Mouse (Mus musculus): ENCODE data around the gene Fam120b. TPM values are rescaled to one million over a fixed set of nuclear protein-coding genes. Genes with fewer than 3 reads are reported as not detected.

The Fam120b gene
- polyA plus RNA-seq, 1 experiment = 13.0 TPM

DNA sequence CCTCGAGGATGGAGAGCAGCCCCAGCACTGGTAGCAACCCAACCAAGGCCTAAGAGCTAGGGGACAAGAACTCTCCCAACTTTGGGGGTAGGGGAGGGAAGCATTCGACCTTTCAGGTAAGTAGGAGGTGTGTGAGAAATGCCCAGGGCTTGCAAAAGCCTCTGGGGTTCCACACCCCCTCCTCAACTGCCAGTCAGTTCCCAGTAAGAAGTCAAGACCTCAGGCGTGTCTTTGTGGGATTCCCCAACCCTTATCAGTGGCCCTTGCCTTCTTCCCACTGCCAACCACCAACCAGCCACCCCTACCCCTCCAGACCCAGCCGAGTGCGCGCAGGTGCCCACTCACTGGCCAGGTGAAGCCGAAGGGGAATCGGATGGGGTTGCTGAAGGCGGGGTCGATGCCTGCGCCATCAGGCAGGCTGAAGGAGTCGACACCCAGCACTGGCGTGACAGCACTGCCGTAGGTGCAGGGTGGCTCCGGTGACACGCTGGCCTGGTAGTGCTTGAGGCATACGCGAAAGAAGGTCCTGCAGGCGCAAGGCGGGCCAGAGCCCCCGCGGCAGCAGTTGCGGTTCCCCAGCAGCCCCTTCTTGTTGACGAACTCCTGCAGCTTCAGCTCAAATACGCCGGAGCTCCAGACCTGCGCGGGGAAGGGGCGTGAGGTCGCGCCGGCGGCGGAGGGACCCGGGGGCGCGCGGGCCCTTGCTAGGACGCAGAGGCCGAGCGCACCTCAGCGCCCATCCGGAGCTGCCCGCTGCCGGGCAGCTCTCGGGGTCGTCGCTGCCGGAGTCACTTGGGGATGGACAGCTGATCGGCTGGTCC is 21.5 kb upstream of the Fam120b start:
- Histone ChIP-seq H3K27ac (ENCODE audit: control insufficient read depth, insufficient read depth, low read length) (no peak overlapping the region), H3K27me3 (ENCODE audit: control insufficient read depth, insufficient read depth, low read length) (peaks cover 12% of the 10 kb centered on the region), H3K36me3 (ENCODE audit: control insufficient read depth, insufficient read depth, low read length) (no peaks in the 10 kb centered on the region), H3K4me3 (ENCODE audit: control insufficient read depth, insufficient read depth, low read length) (peak overlapping the region; percentile 47), H3K4me1 (replicated peaks; ENCODE audit: control insufficient read depth, insufficient read depth, low read length) (peaks cover 13% of the 10 kb centered on the region)
- WGBS = 3% methylated on average over 45 of the region's 50 CpGs
- peak; percentile 2 for DNase-seq
- TF ChIP-seq CTCF (IDR thresholded peaks at IDR 0.05; ENCODE audit: borderline replicate concordance, control insufficient read depth, extremely low read depth, insufficient read depth, low read length, poor library complexity) = no peak
- no peak for TF ChIP-seq POLR2A (IDR thresholded peaks at IDR 0.05; ENCODE audit: control insufficient read depth, extremely low read depth, insufficient read depth, low read length, poor library complexity)

- Histone ChIP-seq H3K36me3 (ENCODE audit: control insufficient read depth, insufficient read depth, low read length) (no peaks in the 10 kb centered on the region), H3K4me1 (replicated peaks; ENCODE audit: control insufficient read depth, insufficient read depth, low read length) (peaks cover 13% of the 10 kb centered on the region), H3K27ac (ENCODE audit: control insufficient read depth, insufficient read depth, low read length) (no peak overlapping the region), H3K4me3 (ENCODE audit: control insufficient read depth, insufficient read depth, low read length) (peak overlapping the region; percentile 47), H3K27me3 (ENCODE audit: control insufficient read depth, insufficient read depth, low read length) (peaks cover 14% of the 10 kb centered on the region)
- 3% methylated on average over 18 of the region's 18 CpGs for WGBS
- TF ChIP-seq POLR2A (IDR thresholded peaks at IDR 0.05; ENCODE audit: control insufficient read depth, extremely low read depth, insufficient read depth, low read length, poor library complexity) = no peak
- no peak for TF ChIP-seq CTCF (IDR thresholded peaks at IDR 0.05; ENCODE audit: borderline replicate concordance, control insufficient read depth, extremely low read depth, insufficient read depth, low read length, poor library complexity)
- DNase-seq = no peak
Measured at GRCm38 (mm10) chr17:15375224-15375623, 20.8 kb upstream of the Fam120b start.

DNA sequence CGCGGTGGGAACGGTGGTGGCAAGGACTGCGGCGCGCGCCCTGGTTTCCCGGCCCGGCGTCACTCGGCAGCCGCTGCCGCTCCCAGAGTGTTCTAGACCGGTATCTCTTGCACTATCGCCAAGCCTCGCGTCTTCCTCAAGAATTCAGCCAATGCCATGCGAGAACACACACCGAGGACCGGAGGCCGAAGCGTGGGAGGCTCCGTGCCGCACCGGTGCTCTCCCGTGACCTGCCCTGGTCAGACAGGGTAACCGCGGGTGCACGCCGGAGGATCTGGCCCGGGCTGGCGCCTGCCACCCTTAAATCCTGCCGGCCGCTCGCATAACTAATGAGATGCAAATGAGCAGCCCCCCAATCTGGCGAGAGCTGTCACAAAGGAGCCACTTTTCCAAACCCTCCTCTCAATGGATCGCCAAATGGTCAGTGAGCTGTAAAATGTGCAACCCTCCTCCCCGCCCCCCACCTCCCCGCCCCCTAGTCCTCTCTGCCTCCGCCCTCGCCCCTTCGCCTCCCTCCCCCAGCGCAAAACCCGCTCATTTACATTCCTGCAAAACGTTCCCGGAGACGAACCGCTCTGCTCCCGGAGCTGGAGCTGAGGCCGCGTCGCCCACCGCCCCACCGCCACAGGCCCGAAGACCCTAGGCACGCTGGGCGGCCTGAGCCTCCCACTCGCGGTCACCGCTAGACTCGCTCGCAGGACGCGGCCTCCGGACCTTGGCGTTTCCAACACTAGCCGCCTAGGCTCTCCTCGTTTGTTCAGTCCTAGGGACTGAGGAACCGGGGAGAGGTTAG is 20.1 kb upstream of the Fam120b start:
- H3K27me3 ChIP-seq (ENCODE audit: control insufficient read depth, insufficient read depth, low read length) = peaks cover 19% of the 10 kb centered on the region
- TF ChIP-seq CTCF (IDR thresholded peaks at IDR 0.05; ENCODE audit: borderline replicate concordance, control insufficient read depth, extremely low read depth, insufficient read depth, low read length, poor library complexity) (no peak), POLR2A (IDR thresholded peaks at IDR 0.05; ENCODE audit: control insufficient read depth, extremely low read depth, insufficient read depth, low read length, poor library complexity) (0 out of 2 replicates have a peak, but pooled peaks have one; percentile 16)
- peaks cover 11% of the 10 kb centered on the region for H3K4me1 ChIP-seq (replicated peaks; ENCODE audit: control insufficient read depth, insufficient read depth, low read length)
- H3K36me3 ChIP-seq (ENCODE audit: control insufficient read depth, insufficient read depth, low read length) = no peaks in the 10 kb centered on the region
- no peak overlapping the region for H3K27ac ChIP-seq (ENCODE audit: control insufficient read depth, insufficient read depth, low read length)
- under 1% methylated on average over 67 of the region's 69 CpGs for WGBS
- H3K4me3 ChIP-seq (ENCODE audit: control insufficient read depth, insufficient read depth, low read length) = peak overlapping the region; percentile 47
- DNase-seq = peak; percentile 18

GRCm38 (mm10) chr17:15376494-15377181 is 19.4 kb upstream of the Fam120b start, which contains the start of gene Dll1:
Gene Dll1, minus strand, starts transcription at chr17:15376872.
- TF ChIP-seq POLR2A (IDR thresholded peaks at IDR 0.05; ENCODE audit: control insufficient read depth, extremely low read depth, insufficient read depth, low read length, poor library complexity) = no peak
- H3K4me1 ChIP-seq (replicated peaks; ENCODE audit: control insufficient read depth, insufficient read depth, low read length) = peaks cover 11% of the 10 kb centered on the region

GRCm38 (mm10) chr17:15377901-15378300 is 18.1 kb upstream of the Fam120b start:
- H3K27ac ChIP-seq (ENCODE audit: control insufficient read depth, insufficient read depth, low read length) = no peak overlapping the region
- peaks cover 26% of the 10 kb centered on the region for H3K27me3 ChIP-seq (ENCODE audit: control insufficient read depth, insufficient read depth, low read length)
- DNase-seq = no peak
- TF ChIP-seq CTCF (IDR thresholded peaks at IDR 0.05; ENCODE audit: borderline replicate concordance, control insufficient read depth, extremely low read depth, insufficient read depth, low read length, poor library complexity) = no peak
- no peak for TF ChIP-seq POLR2A (IDR thresholded peaks at IDR 0.05; ENCODE audit: control insufficient read depth, extremely low read depth, insufficient read depth, low read length, poor library complexity)
- no peak overlapping the region for H3K4me3 ChIP-seq (ENCODE audit: control insufficient read depth, insufficient read depth, low read length)
- H3K36me3 ChIP-seq (ENCODE audit: control insufficient read depth, insufficient read depth, low read length) = no peaks in the 10 kb centered on the region
- peaks cover 11% of the 10 kb centered on the region for H3K4me1 ChIP-seq (replicated peaks; ENCODE audit: control insufficient read depth, insufficient read depth, low read length)
- 10% methylated on average over 1 of the region's 1 CpGs for WGBS

More at GRCm38 (mm10) chr17:15376494-15377181, 19.4 kb upstream of the Fam120b start, which contains the start of gene Dll1:
- Histone ChIP-seq H3K27me3 (ENCODE audit: control insufficient read depth, insufficient read depth, low read length) (peaks cover 26% of the 10 kb centered on the region), H3K27ac (ENCODE audit: control insufficient read depth, insufficient read depth, low read length) (no peak within 1 kb of the TSS), H3K36me3 (ENCODE audit: control insufficient read depth, insufficient read depth, low read length) (no peaks in the 10 kb centered on the region), H3K4me3 (ENCODE audit: control insufficient read depth, insufficient read depth, low read length) (peak within 1 kb of the TSS; percentile 47)
- no peak for DNase-seq
- 3% methylated on average over 36 of the region's 36 CpGs for WGBS
